Mouse (Mus musculus) hindbrain, embryonic 13.5 days (tissue): ENCODE measurements around the gene Rgl2. TPM values are rescaled to one million over a fixed set of nuclear protein-coding genes. Genes with fewer than 3 reads are reported as not detected.
"Not testable (repeated sequence)": the region's sequence is repeated elsewhere in the genome, so short reads cannot be mapped to it uniquely, and the experiment has no call there.

Experiments
- ATAC-seq: fragments of 200-750 bp; cut with Nextera tagmentation; 2 replicates; pipeline ENCODE4 v1.8.0; 2017; ENCODE audit warnings: moderate TSS enrichment; ENCODE audit not compliant: low FRiP score
- H3K27ac ChIP-seq: fragments of 300-500 bp; sonication (generic); 2 replicates; pipeline ENCODE4 v1.5.1; 2015; ENCODE audit warnings: inconsistent platforms, mild to moderate bottlenecking, moderate library complexity
- H3K27me3 ChIP-seq: fragments of 300-500 bp; sonication (generic); 2 replicates; pipeline ENCODE4 v1.6.1; 2015; ENCODE audit warnings: mild to moderate bottlenecking, inconsistent platforms
- H3K36me3 ChIP-seq: fragments of 300-500 bp; sonication (generic); 2 replicates; pipeline ENCODE4 v1.6.1; 2015; ENCODE audit warnings: mild to moderate bottlenecking, inconsistent platforms
- H3K4me1 ChIP-seq: fragments of 300-500 bp; sonication (generic); replicated peaks from 2 replicates; pipeline ENCODE4 v1.6.1; 2015; ENCODE audit warnings: inconsistent platforms
- H3K4me2 ChIP-seq: fragments of 300-500 bp; sonication (generic); 2 replicates; pipeline ENCODE4 v1.6.1; 2015; ENCODE audit warnings: inconsistent platforms, mild to moderate bottlenecking, moderate library complexity
- H3K4me3 ChIP-seq: fragments of 300-500 bp; sonication (generic); 2 replicates; pipeline ENCODE4 v1.5.1; 2015; ENCODE audit warnings: mild to moderate bottlenecking, inconsistent platforms
- H3K9ac ChIP-seq: fragments of 300-500 bp; sonication (generic); 2 replicates; pipeline ENCODE4 v1.6.1; 2015; ENCODE audit warnings: mild to moderate bottlenecking, inconsistent platforms
- H3K9me3 ChIP-seq: fragments of 300-500 bp; sonication (generic); 2 replicates; pipeline ENCODE4 v1.6.1; 2016; ENCODE audit warnings: inconsistent platforms
- WGBS: fragments of 180-500 bp; shearing (Covaris S2); methylation state at CpG from one replicate; pipeline ENCODE4 v1.1.7; 2015; 5-methylcytosine and 5-hydroxymethylcytosine counted together
- polyA plus RNA-seq: library from polyadenylated mRNA; unstranded; fragments of >200 nt; fragmentation: Nextera tagmentation; extraction: Ambion mirVana; gene quantifications from 2 replicates; pipeline ENCODE4 v1.2.1, GENCODE M21; 2015

Gene Rgl2
- 56.7 and 56.9 TPM in 2 replicates for polyA plus RNA-seq

- H3K27me3 ChIP-seq: no peaks in the 10 kb centered on the region
- H3K4me1 ChIP-seq: peaks cover 31% of the 10 kb centered on the region
- under 1% methylated on average over 70 of the region's 80 CpGs for WGBS
- peak within 1 kb of the TSS; percentile 90 for H3K4me3 ChIP-seq
- peak within 1 kb of the TSS; percentile 99 for H3K4me2 ChIP-seq
- ATAC-seq: peak; percentile 84
- H3K9ac ChIP-seq: peak within 1 kb of the TSS; percentile 95
- no peaks in the 10 kb centered on the region for H3K9me3 ChIP-seq
- H3K36me3 ChIP-seq: peaks cover 46% of the 10 kb centered on the region
- H3K27ac ChIP-seq: peak within 1 kb of the TSS; percentile 97
These were observed at the start of gene Rgl2 for GRCm38 (mm10) chr17:33929371-33930279. Gene Rgl2 (plus strand): TSS chr17:33929543.

GRCm38 (mm10) chr17:33884320-33884719, 45.0 kb upstream of the Rgl2 start:
- H3K4me2 ChIP-seq, H3K4me1 ChIP-seq, H3K9ac ChIP-seq, H3K27me3 ChIP-seq, H3K4me3 ChIP-seq, H3K9me3 ChIP-seq, ATAC-seq, H3K27ac ChIP-seq: not testable (repeated sequence)
- H3K36me3 ChIP-seq: peaks cover 13% of the 10 kb centered on the region
- 97% methylated on average over 10 of the region's 11 CpGs for WGBS

DNA sequence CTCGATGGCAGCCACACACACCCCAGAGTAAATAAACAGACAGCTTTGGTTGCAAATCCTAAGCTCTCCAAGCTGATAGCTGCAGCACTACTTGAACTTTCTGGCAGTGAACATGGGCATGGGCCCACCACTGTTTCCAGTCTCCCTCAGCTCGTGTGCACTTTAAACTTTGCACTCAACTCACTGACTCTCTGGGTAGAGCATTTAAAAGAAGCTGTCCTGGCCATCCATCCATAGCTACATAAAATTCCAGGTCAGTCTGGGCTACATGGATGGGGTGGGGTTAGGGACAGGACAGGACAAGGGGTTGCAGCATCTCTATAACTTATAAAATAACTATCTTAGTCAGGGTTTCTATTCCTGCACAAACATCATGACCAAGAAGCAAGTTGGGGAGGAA, 41.5 kb upstream of the Rgl2 start:
- 95% methylated on average over 2 of the region's 2 CpGs for WGBS
- not testable (repeated sequence) for H3K9me3 ChIP-seq

DNA sequence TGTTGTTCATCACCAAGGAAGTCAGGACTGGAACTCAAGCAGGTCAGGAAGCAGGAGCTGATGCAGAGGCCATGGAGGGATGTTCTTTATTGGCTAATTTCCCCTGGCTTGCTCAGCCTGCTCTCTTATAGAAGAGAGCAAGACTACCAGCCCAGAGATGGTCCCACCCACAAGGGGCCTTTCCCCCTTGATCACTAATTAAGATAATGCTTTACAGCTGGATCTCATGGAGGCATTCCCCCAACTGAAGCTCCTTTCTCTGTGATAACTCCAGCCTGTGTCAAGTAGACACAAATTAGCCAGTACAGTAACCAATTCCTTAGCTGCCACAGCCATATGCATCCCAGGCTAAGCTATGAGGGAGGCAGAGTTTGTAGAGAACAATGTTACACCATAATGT, 41.1 kb upstream of the Rgl2 start:
- not testable (repeated sequence) for ATAC-seq, H3K4me2 ChIP-seq, H3K36me3 ChIP-seq, H3K4me3 ChIP-seq, H3K9me3 ChIP-seq, H3K27ac ChIP-seq, H3K27me3 ChIP-seq, H3K9ac ChIP-seq
- H3K4me1 ChIP-seq: peaks cover 14% of the 10 kb centered on the region

More for the DNA sequence above, 41.5 kb upstream of the Rgl2 start:
- not testable (repeated sequence) for H3K27ac ChIP-seq, H3K4me3 ChIP-seq, H3K27me3 ChIP-seq, H3K4me2 ChIP-seq, H3K9ac ChIP-seq, ATAC-seq, H3K36me3 ChIP-seq
- peaks cover 14% of the 10 kb centered on the region for H3K4me1 ChIP-seq

DNA sequence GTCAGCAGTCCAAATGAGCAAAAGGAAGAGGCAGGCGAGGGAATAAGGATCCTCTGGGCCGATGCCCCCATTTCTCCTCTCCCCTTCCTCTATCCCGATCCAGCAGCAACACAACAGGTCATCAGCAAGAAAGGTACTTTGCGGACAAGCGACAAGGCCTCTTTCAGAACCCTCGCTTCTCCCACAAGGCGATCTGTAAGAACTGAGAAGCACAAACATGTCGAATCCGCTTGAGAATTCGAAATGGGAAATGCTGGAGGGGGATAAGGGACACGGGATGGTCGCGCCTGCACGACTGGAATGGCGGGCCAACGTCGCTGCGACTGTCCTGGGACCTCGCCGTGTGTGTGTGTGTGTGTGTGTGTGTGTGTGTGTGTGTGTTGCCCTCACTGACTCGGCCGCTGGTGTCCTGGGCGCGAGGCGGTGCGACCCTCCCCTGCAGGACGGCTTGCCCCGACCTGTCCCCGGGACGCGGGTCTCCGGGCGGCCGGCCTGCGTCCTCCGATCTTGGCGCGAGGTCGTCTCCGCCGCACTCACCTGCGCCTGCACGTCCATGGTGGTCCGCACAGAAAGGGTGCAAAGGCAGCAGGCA, 39.3 kb upstream of the Rgl2 start:
- H3K36me3 ChIP-seq, H3K27me3 ChIP-seq, ATAC-seq, H3K9me3 ChIP-seq, H3K27ac ChIP-seq: not testable (repeated sequence)
- peak overlapping the region; percentile 58 for H3K4me3 ChIP-seq
- peak overlapping the region; percentile 67 for H3K9ac ChIP-seq
- H3K4me2 ChIP-seq: peak overlapping the region; percentile 78
- 0% methylated on average over 25 of the region's 44 CpGs for WGBS
- H3K4me1 ChIP-seq: peaks cover 14% of the 10 kb centered on the region

GRCm38 (mm10) chr17:33890533-33891059, 38.7 kb upstream of the Rgl2 start, which contains the start of gene Kifc1:
Gene Kifc1 (minus strand): TSS chr17:33890661.
- WGBS: under 1% methylated on average over 49 of the region's 49 CpGs
- H3K27me3 ChIP-seq: 0 out of 2 replicates have a peak, but pooled peaks cover 2% of the 10 kb centered on the region
- H3K4me1 ChIP-seq: peaks cover 14% of the 10 kb centered on the region
- H3K4me3 ChIP-seq: peak within 1 kb of the TSS; percentile 58
- H3K4me2 ChIP-seq: peak within 1 kb of the TSS; percentile 78
- H3K9ac ChIP-seq: peak within 1 kb of the TSS; percentile 67
- no peaks in the 10 kb centered on the region; the same call in 1 of the 2 replicates for H3K36me3 ChIP-seq
- no peak within 1 kb of the TSS for H3K27ac ChIP-seq
- no peaks in the 10 kb centered on the region for H3K9me3 ChIP-seq
- ATAC-seq: peak; percentile 99

DNA sequence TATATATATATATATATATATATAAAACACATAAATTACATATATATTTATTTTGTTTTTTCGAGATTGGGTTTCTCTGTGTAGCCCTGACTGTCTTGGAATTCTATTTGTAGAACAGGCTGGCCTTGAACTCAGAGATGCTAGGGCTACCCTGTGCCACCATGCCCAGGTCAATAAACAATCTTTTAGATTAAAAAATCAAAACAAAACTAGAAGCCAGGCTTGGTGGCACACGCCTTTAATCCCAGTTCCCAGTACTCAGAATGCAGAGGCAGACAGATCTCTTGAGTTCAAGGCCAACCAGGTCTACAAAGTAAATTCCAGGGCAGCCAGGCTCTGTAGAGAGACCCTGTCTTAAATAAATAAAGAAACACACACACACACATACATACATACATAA, 38.0 kb upstream of the Rgl2 start:
- Histone ChIP-seq H3K9ac (no peak overlapping the region), H3K4me1 (peaks cover 14% of the 10 kb centered on the region), H3K27ac (no peak overlapping the region), H3K9me3 (no peaks in the 10 kb centered on the region), H3K4me2 (no peak overlapping the region), H3K27me3 (0 out of 2 replicates have a peak, but pooled peaks cover 2% of the 10 kb centered on the region), H3K4me3 (no peak overlapping the region), H3K36me3 (no peaks in the 10 kb centered on the region; the same call in 1 of the 2 replicates)
- WGBS: 67% methylated on average over 2 of the region's 2 CpGs
- ATAC-seq: no peak

- H3K36me3 ChIP-seq, H3K27me3 ChIP-seq, H3K4me2 ChIP-seq, H3K9ac ChIP-seq, ATAC-seq, H3K4me3 ChIP-seq, H3K27ac ChIP-seq, H3K9me3 ChIP-seq: not testable (repeated sequence)
- H3K4me1 ChIP-seq: peaks cover 14% of the 10 kb centered on the region
- WGBS: 67% methylated on average over 6 of the region's 6 CpGs
These were observed 37.5 kb upstream of the Rgl2 start for GRCm38 (mm10) chr17:33891892-33892291.

DNA sequence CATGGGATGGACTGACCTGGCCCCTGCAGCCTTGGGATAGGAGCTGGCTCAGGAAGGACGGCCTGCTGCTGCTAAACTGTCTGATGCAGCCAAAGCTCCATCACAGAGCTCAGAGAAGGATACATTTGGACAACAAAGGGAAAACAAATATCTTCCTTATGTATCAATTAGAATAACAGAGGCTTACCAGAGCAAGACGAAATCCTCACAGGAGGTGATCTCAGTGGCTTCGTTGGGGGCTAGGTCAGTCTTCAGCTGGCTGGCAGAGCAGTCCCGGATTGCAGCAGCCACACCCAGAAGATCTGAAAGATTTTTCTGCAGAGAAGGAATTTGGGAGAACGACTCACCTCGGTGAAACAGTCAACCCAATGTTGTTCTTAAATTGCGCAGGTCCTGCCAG, 36.9 kb upstream of the Rgl2 start:
- WGBS: 19% methylated on average over 7 of the region's 7 CpGs
- Histone ChIP-seq H3K36me3 (no peaks in the 10 kb centered on the region), H3K27ac (no peak overlapping the region), H3K4me3 (no peak overlapping the region), H3K4me2 (no peak overlapping the region), H3K27me3 (0 out of 2 replicates have a peak, but pooled peaks cover 2% of the 10 kb centered on the region), H3K4me1 (peaks cover 14% of the 10 kb centered on the region), H3K9me3 (no peaks in the 10 kb centered on the region), H3K9ac (no peak overlapping the region)
- ATAC-seq: no peak

DNA sequence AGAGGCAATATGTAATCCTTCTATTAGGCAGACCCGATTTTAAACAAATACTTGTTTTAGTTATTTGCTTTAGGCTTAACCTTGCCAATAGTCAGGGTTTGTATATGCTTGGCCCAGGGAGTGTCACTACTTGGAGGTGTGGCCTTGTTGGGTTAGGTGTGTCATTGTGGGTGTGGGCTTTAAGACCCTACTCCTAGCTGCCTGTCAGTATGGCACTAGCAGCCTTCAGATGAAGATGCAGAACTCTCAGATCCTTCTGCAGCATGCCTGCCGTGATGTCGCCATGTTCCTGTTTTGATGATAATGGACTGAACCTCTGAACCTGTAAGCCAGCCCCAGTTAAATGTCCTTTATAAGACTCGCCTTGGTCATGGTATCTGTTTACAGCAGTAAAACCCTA, 36.3 kb upstream of the Rgl2 start:
- not testable (repeated sequence) for H3K4me3 ChIP-seq, H3K9me3 ChIP-seq, H3K36me3 ChIP-seq, H3K9ac ChIP-seq, H3K27me3 ChIP-seq, H3K4me2 ChIP-seq, H3K27ac ChIP-seq, ATAC-seq
- peaks cover 14% of the 10 kb centered on the region for H3K4me1 ChIP-seq
- WGBS: 82% methylated on average over 4 of the region's 4 CpGs

DNA sequence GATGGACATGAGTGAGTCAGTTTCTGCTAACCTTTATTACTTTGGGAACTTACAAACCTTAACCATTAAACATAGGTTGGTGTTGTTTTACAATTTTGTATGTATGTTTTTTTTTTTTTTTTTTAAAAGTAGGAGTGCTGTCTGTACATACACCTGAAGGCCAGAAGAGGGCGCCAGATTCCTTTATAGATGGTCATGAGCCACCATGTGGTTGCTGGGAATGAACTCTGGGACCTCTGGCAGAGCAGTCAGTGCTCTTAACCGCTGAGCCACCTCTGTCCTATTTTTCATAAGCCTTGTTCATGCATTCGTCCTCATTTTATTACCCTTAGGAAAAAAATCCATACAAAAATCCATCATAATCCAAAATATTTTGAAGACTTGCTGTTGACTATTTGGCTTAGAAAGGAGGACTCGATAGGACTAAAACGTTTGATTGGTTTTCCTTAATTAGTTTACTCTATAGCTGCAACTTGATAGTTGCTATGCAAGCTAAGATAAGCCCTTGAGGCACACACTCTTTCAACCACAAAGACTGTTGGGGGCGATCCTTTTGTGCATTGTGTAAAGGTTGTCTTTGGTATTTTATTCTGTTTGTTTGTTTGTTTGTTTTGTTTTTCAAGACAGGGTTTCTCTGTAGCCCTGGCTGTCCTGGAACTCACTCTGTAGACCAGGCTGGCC, 32.1 kb upstream of the Rgl2 start:
- WGBS: 47% methylated on average over 6 of the region's 6 CpGs
- Histone ChIP-seq H3K27ac (no peak overlapping the region), H3K9me3 (no peaks in the 10 kb centered on the region), H3K4me2 (no peak overlapping the region), H3K27me3 (0 out of 2 replicates have a peak, but pooled peaks cover 2% of the 10 kb centered on the region), H3K4me1 (no peaks in the 10 kb centered on the region), H3K4me3 (no peak overlapping the region), H3K9ac (no peak overlapping the region), H3K36me3 (no peaks in the 10 kb centered on the region)
- ATAC-seq: no peak

- H3K27ac ChIP-seq, H3K9ac ChIP-seq, H3K4me2 ChIP-seq, H3K9me3 ChIP-seq, H3K4me1 ChIP-seq, H3K36me3 ChIP-seq, H3K27me3 ChIP-seq, ATAC-seq, H3K4me3 ChIP-seq: not testable (repeated sequence)
- 86% methylated on average over 4 of the region's 4 CpGs for WGBS
These were observed 31.1 kb upstream of the Rgl2 start for GRCm38 (mm10) chr17:33898193-33898592.
